Mouse (Mus musculus): Measurements from ENCODE around the gene Map1lc3b. TPM values are rescaled to one million over a fixed set of nuclear protein-coding genes. Genes with fewer than 3 reads are reported as not detected.
A peak's percentile ranks its signal among the peaks of the same experiment; 100 is the strongest.
"Not testable (repeated sequence)": the region's sequence is repeated elsewhere in the genome, so short reads cannot be mapped to it uniquely, and the experiment has no call there.

The Map1lc3b gene
- total RNA-seq, 2 experiments from 2014 or later: 132 to 152 TPM

DNA sequence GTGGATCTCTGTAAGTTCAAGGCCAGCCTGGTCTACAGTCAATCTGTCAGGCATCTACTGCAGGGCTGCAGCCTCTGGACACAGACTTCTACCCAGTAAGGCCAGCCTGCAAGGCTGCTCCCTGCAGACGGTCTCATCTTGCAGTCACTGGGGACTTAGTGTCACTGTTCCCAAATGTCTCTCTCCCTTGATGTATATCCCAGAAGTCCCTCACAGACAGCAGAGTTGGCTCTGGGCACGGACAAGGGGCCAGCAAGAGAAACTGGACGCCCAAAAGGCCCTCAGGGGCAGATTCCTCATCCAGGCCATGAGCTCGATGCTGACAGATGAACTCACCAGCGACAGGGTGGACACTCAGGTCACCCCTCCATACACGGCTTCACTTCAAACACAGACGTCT is 18.0 kb upstream of the Map1lc3b start:
- no peak for DNase-seq

DNA sequence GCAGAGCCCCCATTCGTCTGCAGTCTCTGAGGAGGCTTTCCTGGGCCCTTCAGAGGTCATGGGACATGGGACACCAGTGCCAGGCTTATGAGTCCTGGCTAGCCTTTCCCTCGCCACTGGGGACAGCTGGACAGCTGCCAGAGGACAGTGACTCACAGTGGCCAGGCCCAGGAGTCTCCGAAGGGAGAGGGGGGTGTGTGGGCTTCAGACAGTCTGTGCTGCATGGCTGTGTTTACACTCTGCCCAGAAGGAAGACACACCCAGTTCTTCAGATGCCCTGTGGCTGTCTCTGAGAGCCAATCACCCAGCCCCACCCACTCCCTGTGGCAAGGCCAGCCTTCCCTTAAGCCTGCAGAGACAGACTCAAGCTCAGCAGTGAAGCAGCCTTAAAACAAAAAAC is 16.9 kb upstream of the Map1lc3b start:
- DNase-seq: peak; percentile 89

DNA sequence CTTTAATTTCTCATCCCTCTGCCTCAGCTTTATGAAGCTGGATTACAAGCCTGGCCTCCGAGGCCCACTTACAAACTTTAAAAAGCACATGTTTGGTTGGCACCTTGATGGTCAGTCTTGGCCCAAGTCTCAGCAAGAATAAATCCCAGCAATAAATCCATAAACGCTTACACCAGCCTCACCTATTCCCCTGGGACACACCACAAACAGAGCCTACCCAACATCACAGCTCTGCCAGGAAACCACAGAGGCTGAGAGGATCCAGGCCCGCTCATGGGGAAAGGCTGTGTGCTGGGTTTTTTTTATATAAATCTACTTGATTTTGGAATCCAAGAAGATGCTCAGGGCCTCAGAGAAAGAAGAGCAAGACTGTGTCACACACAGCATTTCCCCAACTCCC is 14.5 kb upstream of the Map1lc3b start:
- no peak for DNase-seq

DNA sequence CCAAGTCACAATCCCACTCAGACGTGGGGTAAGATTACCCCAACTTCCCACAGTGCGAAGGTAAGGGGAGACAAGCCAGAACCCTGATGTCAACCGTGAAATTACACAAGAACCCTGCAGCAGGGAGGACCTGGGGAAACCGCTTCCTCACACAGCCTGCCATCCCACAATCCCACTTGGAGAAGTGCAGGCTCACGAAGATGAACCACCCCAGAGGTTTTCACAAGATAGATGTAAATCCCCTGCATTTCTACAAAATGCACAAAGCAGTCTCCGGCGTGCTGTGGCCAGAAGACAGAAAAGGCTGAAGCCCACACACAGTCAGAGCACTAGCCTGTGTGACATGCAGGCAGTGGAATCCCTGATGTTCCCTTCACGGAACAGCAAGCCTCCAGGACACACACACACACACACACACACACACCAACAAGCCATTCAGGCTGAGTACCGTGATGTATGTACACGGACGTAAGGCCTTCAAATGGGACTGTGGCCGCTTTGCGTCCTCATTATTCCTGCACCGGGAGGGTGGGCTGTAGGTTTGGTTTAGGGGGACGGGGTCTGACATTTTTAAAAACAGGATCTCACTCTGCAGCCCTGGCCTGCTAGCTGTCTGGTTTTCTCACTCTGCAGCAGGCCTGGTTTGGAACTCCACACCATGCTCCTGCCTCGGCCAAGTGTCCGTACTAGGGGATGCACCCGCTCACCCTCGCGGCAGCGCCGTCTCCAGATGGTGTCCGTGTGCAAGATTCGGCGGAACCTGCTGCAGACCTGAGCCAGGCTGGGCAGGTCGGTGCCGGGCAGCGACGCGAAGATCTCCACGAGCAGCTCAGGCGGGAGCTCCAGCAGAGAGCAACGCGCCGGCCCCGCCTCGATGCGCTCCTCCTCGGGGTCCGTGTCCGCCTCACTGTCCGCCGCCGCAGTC is 12.1 kb upstream of the Map1lc3b start:
- DNase-seq: peak; percentile 31

DNA sequence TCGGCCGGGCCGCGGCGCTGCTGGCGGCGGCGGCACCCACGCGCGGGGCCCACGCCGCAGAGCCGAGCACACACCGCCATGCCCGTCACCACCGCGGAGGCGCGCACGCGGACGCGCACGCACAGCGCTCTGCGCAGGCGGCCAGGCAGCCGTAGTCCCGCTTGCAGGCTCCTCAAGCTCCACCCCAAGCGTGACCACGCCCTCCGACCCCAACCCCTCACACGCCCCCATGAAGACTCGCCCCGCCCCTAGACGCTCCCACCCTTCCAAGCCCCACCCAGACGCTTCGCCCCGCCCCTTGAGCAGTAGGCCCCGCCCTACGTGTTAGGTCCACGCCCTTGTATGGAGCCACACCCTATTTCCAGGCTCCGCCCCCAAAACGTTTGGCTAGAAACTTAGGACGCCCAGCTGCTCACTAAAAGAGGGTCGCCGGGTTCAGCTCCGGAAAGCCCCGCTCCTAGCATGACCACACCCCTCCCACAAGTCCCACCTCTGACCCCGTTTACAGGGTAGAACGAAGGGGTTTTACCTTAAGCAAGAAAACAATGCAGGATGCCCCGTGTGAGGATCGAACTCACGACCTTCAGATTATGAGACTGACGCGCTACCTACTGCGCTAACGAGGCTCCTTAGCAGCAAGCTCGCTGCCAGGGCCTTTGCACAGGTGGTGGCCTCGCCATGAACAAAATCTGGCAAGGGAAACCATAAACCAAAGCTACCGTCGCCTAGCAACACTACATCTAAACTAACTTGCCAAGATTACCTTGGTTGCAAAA is 11.3 kb upstream of the Map1lc3b start, which contains the start of gene Fbxo31:
TSS of gene Fbxo31 (minus strand) at position 131 of the 776 bp plus-strand sequence.
- peak; percentile 96 for DNase-seq

DNA sequence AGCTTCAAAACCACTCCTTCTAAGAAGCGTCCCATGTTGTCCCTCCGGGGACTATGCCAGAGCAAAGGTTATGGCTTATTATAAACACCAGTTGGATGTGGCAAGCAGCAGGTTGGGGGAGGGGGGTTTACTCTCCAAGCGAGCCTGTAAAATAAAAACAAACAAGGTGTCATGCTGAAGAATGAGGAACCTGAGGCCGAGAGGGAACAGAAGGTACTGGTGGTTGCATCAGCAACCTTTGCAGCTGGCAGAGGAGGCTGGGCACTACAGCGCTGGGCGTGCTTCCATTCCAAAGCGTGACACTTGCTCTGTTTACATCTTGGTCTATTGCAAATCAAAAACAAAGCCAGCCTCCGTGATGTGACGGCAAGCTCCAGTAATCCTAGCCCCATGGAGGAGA is 9.7 kb upstream of the Map1lc3b start:
- DNase-seq: no peak

DNA sequence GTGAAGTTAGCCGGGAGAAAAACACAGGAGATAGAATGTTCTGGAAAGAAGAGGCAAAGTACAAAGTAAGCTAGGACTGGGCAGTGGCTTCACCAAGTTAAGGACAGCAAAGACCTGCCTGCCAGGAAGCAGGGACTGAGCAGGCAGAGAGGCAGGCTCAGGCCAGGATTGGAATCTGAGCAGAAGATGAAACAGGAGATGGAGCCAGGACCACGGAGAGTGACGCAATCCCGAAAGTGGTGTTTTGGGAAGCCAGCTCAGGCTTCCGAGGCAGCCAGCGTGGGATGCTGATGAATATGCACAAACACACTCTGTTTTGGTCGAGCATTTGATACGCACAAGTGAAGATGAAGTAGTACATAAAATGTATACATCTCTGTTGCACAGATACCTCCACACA is 6.5 kb upstream of the Map1lc3b start:
- no peak for DNase-seq

DNA sequence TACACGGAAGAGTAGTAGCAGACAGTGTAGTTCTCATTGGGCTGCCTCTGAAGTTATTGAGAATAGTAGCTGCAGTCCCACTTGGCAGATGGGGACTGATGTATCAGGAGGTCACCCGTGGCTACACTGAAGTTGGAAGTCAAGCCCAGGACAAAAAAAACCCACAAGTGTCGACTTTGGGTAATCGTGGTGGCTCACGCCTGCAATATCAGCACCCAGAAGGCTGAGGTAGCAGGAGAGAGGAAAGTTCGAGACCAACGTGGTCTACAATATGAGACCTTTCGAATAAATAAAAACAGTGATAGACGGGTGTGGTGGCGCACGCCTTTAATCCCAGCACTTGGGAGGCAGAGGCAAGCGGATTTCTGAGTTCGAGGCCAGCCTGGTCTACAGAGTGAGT is 5.4 kb upstream of the Map1lc3b start:
- DNase-seq: no peak

DNA sequence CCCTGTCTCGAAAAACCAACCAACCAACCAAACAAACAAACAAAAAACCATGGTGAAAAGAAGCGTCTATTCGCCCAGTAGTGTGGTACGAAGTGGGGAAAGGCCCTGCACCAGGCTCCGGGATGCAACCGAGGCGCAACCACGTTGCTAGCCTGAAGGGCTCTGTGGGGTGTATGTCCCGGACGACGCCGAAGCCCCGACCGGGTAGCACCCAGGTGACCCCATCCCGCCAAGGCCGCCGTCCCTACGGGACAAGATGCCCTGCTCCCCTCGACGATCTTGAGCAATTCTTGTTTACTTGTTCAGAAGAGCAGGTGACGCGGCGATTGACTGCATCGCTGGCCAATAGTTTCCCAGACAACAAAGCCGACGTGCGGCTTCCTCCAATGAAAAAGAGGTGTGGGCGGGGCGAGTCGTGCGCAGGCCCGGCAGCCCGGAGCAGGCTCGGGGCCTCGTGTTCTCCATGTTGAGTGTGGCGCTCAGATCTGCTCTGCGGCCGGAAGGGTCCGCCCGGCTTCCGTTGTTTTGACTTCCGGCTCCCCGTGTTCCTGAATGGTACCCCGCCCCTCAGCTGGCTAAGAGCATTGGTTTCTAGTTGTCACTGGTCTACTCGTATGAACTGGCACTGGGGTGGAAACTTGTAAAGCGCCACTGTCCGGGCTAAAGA is 4.9 kb upstream of the Map1lc3b start:
- DNase-seq: peak; percentile 100

DNA sequence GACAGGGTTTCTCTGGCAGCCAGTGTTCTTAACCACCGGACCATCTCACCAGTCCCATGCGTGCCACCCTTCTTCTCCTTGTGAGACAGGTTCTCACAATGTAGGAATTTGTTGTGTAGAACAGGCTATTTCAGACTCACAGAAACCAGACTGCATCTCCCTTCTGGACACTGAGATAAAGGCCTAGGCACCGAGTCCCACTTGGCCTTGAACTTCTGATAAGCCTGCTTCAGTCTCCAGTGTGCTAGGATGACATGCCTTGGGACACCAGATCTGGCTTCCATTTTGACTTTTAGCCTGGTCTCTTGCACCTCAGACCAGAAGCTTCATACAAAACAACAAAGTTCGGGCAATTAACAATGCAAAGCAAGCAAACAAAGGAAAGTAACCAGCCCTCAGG is 1.4 kb upstream of the Map1lc3b start:
- DNase-seq: no peak

DNA sequence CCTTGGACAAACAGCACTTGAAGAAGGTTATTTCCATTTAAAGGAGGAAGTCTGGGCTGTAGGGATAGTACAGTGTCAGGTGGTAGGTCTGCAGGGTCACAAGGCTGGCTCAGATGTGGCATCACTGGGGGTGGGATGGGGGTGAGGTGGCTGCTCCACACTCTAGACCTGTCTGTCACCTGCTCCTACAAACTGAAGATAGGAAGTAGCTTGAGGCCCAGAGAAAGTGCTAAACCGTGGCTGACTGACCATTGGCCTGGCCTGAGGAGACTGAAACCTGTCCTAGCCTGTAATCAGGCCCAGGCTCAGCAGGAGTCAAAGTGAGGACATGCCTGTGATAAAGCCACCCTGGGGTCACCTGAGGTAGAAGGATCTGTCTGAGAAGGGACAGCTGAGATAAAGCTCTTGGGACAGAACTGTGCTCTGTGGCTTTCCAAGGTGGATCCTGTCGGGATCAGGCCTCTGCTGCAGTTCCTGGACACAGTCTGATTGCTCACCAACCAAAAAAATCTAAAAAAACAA is 895 bp upstream of the Map1lc3b start:
- DNase-seq: no peak

DNA sequence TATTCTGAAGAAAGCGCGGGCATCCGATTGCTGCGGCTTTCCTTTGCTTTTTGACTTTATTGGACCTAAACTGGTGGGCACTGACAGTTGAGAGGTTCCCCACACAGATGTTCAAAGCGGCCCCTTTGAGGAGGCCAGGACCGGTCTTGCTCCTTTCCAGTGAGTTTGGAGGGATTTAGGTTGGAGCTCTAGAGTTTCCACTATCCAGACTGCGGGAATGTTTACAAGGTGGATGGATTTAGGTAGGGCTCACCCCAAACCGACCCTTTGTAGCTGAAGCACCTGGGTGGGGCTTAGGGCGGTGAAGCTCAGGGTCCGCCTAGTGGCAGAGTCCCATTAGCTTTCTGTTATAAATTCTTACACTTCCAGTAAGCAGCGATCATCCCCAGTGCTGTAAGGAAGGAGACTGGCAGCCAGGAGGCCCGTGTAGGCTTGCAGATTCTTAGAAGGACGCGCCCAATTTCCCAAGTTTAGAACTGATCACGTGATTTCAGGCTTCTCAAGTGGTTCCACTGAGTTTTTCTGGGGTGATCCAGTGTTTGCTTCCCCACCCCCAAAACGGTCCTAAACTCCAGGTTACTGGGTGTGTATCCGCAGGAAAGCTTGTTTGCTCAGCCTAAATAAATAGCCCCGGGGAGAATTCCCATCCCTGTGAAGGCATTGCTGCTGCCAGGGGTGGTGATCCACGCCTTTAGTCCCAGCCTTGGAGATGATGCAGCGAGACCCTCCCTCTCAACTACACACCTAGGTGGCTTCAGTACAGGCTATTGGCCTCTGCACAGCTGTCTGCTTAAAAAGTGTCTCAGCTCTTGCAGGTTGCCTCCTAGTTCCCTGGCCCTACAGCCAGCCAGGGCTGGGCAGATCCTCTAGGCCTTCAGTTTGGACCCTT is 1.3 kb downstream of the Map1lc3b start:
- no peak for DNase-seq

DNA sequence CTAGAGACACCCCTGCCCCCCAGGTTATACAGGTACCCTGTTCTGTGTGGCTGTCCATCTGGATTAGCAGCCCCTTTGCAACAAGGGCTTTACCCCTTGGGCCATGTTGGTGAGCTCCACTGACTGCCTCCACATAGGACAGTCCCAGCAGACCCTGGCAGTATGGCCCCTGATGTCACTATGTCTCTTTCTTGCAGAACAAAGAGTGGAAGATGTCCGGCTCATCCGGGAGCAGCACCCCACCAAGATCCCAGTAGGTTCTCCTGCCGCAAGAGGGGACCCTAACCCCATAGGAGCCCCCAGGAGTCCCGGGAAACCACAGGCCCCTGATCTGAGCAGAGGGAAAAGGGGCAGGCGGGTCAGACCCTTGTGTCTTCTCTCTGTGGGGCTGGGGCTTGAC is 3.1 kb downstream of the Map1lc3b start:
- no peak for DNase-seq

DNA sequence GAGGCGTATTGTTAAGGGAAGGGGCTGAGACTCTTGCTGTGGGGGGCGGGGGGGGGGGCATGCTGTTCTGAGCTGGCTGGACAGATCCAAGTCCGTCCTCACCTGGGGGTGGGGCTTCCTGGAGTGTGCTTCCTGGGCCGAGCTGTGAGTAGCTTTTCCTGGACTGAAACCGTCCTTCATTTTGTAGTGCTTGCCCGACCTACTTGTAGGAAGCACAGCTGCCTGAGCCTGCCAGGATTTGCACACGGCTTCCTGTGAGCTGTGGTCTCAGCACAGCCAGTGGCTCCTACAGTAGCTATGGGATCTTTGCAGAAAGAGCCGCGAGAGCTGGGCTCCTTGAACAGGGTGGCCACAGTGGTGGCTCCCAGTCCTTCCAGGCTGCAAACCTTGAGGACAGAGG is 3.8 kb downstream of the Map1lc3b start:
- peak; percentile 38 for DNase-seq

DNA sequence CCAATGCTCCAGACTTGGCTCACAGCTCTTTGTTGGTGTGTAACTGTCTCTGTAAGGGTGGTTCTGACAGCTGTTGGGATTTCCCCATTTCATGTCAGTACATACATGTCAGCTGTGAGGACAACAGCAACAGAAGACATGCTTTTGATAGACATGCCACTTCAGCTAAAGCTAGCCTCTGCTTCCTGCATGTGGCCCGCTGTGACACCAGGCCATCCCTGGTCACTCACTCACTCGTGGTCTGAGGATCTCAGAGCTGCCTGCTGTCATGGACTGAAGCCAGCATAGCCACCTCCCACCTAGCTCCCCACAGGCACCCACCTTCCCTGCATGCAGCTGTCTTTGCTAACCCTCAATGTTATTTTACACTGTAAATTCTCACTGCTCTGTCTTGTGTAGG is 7.3 kb downstream of the Map1lc3b start:
- not testable (repeated sequence) for DNase-seq

DNA sequence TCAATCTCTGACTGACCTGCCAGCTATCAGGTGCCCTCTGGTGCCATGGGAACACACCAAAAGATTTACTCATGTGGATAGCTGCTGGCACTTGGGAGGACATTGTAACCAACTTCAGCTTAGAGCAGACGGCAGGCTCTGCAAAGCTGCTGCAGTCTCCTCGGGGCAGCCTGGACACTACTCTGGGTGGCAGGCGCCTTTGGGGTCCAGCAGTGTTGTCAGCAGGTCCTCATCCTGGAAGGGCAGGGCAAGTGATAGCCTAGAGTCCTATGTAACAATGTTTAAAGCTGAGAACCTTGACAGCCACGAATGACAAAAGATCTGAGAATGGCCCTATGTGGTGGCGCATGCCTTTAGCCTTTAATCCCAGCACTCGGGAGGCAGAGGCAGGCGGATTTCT is 8.0 kb downstream of the Map1lc3b start:
- DNase-seq: no peak

DNA sequence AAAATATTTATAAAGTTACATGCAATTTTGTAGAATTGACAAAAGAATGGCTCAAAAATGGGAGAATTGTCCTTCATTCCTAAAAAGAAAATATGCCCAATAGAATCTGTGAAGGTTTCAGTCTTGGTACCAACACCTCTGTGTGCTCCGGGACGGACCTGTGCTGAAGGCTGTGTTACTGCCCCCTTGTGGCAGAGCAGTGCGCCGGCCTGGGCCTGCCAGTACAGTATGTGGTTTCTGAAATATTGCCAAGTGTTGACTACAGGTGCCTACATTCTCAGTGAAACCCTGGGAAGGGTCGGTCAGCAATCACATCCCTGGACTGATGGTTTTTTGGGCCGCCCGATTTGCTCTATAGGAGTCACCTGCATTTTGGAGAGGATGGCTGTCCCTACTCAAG is 8.7 kb downstream of the Map1lc3b start:
- peak; percentile 91 for DNase-seq

DNA sequence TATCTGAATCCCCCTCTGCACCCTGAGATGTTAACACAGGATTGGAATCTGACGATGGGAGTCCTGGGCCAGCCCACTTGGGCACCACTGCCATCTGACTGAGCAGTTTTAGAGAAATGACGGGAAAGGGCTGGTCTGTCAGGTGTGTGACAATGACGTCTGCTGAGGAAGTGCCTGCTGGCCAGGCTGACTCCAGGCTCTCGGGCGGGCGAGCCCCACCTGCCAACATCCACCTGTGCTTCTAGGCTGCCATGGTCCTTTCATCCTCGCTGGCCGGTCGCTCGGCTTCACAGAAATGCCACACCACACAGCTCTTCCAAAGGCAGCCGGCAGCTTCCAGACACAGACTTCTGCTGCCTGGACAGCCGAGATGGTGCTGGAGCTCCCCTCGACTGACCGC is 9.7 kb downstream of the Map1lc3b start:
- no peak for DNase-seq

DNA sequence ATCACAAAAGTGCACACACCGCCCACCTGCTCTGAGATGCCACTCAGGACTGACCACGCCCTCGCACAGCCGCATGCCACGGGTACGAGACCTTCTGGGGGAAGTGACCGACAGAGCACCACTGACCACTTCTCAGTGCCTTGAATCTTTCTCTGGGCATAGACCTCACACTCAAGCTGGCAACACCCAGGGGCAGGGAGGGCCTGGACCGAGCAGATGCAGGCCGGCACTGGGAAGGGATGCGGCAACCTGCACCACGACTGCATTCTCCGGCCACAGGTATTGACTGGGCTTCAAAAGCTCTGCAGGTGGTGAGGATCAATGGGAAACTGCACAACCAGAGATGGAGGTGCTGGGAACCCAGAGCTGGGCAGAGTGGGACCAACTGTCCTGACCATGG is 12.2 kb downstream of the Map1lc3b start:
- no peak for DNase-seq

DNA sequence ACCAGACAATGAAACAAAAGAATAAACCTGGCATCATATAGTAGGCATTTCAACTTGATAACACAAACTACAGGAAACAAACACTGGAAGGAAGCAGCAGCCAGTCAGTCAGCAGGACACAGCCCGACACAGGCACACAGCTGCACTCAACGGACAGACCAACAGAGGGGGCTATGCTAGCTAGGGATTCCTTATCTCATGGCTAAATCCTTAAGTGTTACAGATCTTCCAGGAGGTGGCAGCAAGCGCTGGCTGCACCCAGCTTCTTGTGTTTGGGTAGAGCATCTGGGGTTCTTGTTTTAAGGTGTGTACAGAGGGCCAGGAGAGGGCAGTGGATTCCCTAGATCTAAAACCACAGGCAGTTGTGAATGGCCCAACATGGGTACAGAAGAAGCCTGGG is 12.7 kb downstream of the Map1lc3b start:
- DNase-seq: peak; percentile 83

DNA sequence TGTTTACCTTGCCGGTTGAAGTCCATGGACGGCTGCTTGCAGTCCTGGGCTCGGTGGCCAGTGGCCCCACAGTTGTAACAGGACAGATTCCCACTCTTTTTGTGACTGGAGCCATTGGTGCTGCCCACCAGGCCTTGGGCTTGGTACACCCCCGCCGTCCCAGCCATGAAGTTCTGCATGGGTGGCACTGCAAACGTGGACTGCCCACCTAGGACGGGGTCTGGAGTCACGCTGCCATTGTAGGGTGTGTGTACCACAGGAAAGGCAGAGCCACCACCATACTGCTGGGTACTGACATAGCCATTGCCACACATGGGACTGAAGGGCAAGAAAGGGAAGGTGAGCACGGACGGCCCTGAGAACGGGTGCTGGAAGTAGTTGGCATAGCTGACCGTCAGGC is 13.6 kb downstream of the Map1lc3b start:
- no peak for DNase-seq

DNA sequence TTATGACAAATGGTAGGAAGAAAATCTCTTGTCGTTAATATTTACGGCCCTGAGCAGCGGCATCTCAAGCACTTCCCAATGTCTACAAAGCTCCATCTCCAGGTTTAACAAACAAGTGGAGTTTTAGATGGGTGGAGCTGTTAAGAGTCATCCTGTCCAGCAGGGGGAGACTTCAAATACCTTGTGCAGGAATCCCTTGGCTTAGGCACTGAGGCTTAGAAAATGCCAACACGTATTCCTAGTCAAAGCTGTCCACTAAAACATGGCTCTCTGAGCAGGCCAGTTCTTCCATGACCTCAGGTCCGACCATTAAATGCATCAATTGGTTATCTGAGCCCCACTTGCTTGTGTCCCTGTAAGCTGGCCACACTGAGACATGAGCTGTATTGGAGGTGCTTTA is 17.5 kb downstream of the Map1lc3b start:
- DNase-seq: no peak
